Mouse (Mus musculus): ENCODE data around the gene Gm26992.
A peak's percentile ranks its signal among the peaks of the same experiment; 100 is the strongest.
"Not testable (repeated sequence)": the region's sequence is repeated elsewhere in the genome, so short reads cannot be mapped to it uniquely, and the experiment has no call there.

The Gm26992 gene

GRCm38 (mm10) chrX:103421710-103422109, at the start of gene Gm26992:
Gm26992 (plus strand) TSS chrX:103422010.
- no peak for DNase-seq (ENCODE audit: low read depth)

GRCm38 (mm10) chrX:103374250-103374649, 47.6 kb upstream of the Gm26992 start:
- peak; percentile 43 for DNase-seq (ENCODE audit: low read depth)

GRCm38 (mm10) chrX:103384528-103384927, 37.3 kb upstream of the Gm26992 start:
- DNase-seq (ENCODE audit: low read depth) = no peak

- DNase-seq (ENCODE audit: low read depth) = no peak
Measured at GRCm38 (mm10) chrX:103388131-103388530, 33.7 kb upstream of the Gm26992 start.

GRCm38 (mm10) chrX:103393841-103394240, 28.0 kb upstream of the Gm26992 start:
- DNase-seq (ENCODE audit: low read depth) = peak; percentile 5

GRCm38 (mm10) chrX:103405021-103405420, 16.8 kb upstream of the Gm26992 start:
- no peak for DNase-seq (ENCODE audit: low read depth)

GRCm38 (mm10) chrX:103414167-103414566, 7.6 kb upstream of the Gm26992 start, which contains the start of gene Tsx:
Tsx (plus strand) TSS chrX:103414467.
- DNase-seq (ENCODE audit: low read depth) = no peak

GRCm38 (mm10) chrX:103427677-103428076, 5.9 kb downstream of the Gm26992 start:
- DNase-seq (ENCODE audit: low read depth) = no peak

- DNase-seq (ENCODE audit: low read depth) = no peak
Measured at GRCm38 (mm10) chrX:103432293-103432692, 10.5 kb downstream of the Gm26992 start.

- DNase-seq (ENCODE audit: low read depth) = no peak
Measured at GRCm38 (mm10) chrX:103438023-103438422, 16.2 kb downstream of the Gm26992 start.

GRCm38 (mm10) chrX:103440803-103441202, 19.0 kb downstream of the Gm26992 start:
- DNase-seq (ENCODE audit: low read depth) = peak; percentile 76

GRCm38 (mm10) chrX:103443755-103444154, 21.9 kb downstream of the Gm26992 start:
- peak; percentile 79 for DNase-seq (ENCODE audit: low read depth)

GRCm38 (mm10) chrX:103447539-103448169, 25.8 kb downstream of the Gm26992 start:
- no peak for DNase-seq (ENCODE audit: low read depth)

- not testable (repeated sequence) for DNase-seq (ENCODE audit: low read depth)
Measured at GRCm38 (mm10) chrX:103448429-103448828, 26.6 kb downstream of the Gm26992 start.

GRCm38 (mm10) chrX:103448943-103449722, 27.3 kb downstream of the Gm26992 start:
- not testable (repeated sequence) for DNase-seq (ENCODE audit: low read depth)

- no peak for DNase-seq (ENCODE audit: low read depth)
Measured at GRCm38 (mm10) chrX:103452815-103453214, 31.0 kb downstream of the Gm26992 start.

GRCm38 (mm10) chrX:103460056-103460455, 38.2 kb downstream of the Gm26992 start:
- DNase-seq (ENCODE audit: low read depth) = peak; percentile 19

- no peak for DNase-seq (ENCODE audit: low read depth)
Measured at GRCm38 (mm10) chrX:103468998-103469397, 47.2 kb downstream of the Gm26992 start.

GRCm38 (mm10) chrX:103472346-103472745, 50.5 kb downstream of the Gm26992 start:
- DNase-seq (ENCODE audit: low read depth) = no peak

GRCm38 (mm10) chrX:103477507-103477906, 55.7 kb downstream of the Gm26992 start:
- DNase-seq (ENCODE audit: low read depth) = peak; percentile 79

- DNase-seq (ENCODE audit: low read depth) = no peak
Measured at GRCm38 (mm10) chrX:103481243-103482096, 59.7 kb downstream of the Gm26992 start.

GRCm38 (mm10) chrX:103482097-103482451, 60.3 kb downstream of the Gm26992 start:
- no peak for DNase-seq (ENCODE audit: low read depth)
